Mouse (Mus musculus) brain, adult 2 months (tissue): ENCODE measurements around the gene Pfn4.
"Not testable (repeated sequence)": the region's sequence is repeated elsewhere in the genome, so short reads cannot be mapped to it uniquely, and the experiment has no call there.

Experiments
- DNase-seq: peaks from one replicate; pipeline ENCODE4 v3.0.0; 2011; ENCODE audit warnings: low read depth, low spot score

The Pfn4 gene

GRCm38 (mm10) chr12:4768492-4769332 lies at the start of gene Pfn4, which contains the start of gene Fam228b:
Pfn4 (plus strand) TSS chr12:4769022.
Fam228b (minus strand) TSS chr12:4769267.
- DNase-seq = peak; percentile 96

GRCm38 (mm10) chr12:4719066-4719761 lies 49.6 kb upstream of the Pfn4 start:
- DNase-seq = no peak

- DNase-seq = no peak
These were observed 48.8 kb upstream of the Pfn4 start for GRCm38 (mm10) chr12:4719762-4720754.

GRCm38 (mm10) chr12:4729165-4729564 lies 39.7 kb upstream of the Pfn4 start:
- no peak for DNase-seq

- no peak for DNase-seq
These were observed 37.2 kb upstream of the Pfn4 start for GRCm38 (mm10) chr12:4731629-4732028.

- no peak for DNase-seq
These were observed 36.5 kb upstream of the Pfn4 start for GRCm38 (mm10) chr12:4732332-4732731.

- no peak for DNase-seq
These were observed 30.7 kb upstream of the Pfn4 start, which contains the start of gene Fam228a for GRCm38 (mm10) chr12:4738031-4738576. Fam228a (minus strand) TSS chr12:4738430.

GRCm38 (mm10) chr12:4740823-4741222 lies 28.0 kb upstream of the Pfn4 start:
- no peak for DNase-seq

GRCm38 (mm10) chr12:4742183-4742582 lies 26.6 kb upstream of the Pfn4 start:
- no peak for DNase-seq

- peak; percentile 38 for DNase-seq
These were observed 24.3 kb upstream of the Pfn4 start for GRCm38 (mm10) chr12:4744486-4744885.

- DNase-seq = not testable (repeated sequence)
These were observed 14.4 kb upstream of the Pfn4 start for GRCm38 (mm10) chr12:4754451-4754850.

GRCm38 (mm10) chr12:4757060-4757459 lies 11.8 kb upstream of the Pfn4 start:
- no peak for DNase-seq

- DNase-seq = no peak
These were observed 506 bp downstream of the Pfn4 start for GRCm38 (mm10) chr12:4769333-4769723.

- no peak for DNase-seq
These were observed 6.2 kb downstream of the Pfn4 start for GRCm38 (mm10) chr12:4774895-4775587.

GRCm38 (mm10) chr12:4775588-4775949 lies 6.7 kb downstream of the Pfn4 start:
- DNase-seq = no peak

GRCm38 (mm10) chr12:4777734-4778133 lies 8.9 kb downstream of the Pfn4 start:
- DNase-seq = no peak

- DNase-seq = no peak
These were observed 11.4 kb downstream of the Pfn4 start for GRCm38 (mm10) chr12:4780245-4780644.

- no peak for DNase-seq
These were observed 12.4 kb downstream of the Pfn4 start for GRCm38 (mm10) chr12:4781270-4781669.

GRCm38 (mm10) chr12:4781725-4782404 lies 13.0 kb downstream of the Pfn4 start:
- DNase-seq = not testable (repeated sequence)

GRCm38 (mm10) chr12:4783598-4783997 lies 14.8 kb downstream of the Pfn4 start:
- no peak for DNase-seq
